Mouse (Mus musculus) 3134 (cell line): Measurements from ENCODE around the gene Il18rap.
"Not testable (repeated sequence)": the region's sequence is repeated elsewhere in the genome, so short reads cannot be mapped to it uniquely, and the experiment has no call there.

Experiments
- DNase-seq: peaks from one replicate; pipeline ENCODE4 v3.0.0-alpha.2; 2011; ENCODE audit warnings: low spot score; ENCODE audit not compliant: insufficient read length; ENCODE audit errors: extremely low read depth

Il18rap gene

DNA sequence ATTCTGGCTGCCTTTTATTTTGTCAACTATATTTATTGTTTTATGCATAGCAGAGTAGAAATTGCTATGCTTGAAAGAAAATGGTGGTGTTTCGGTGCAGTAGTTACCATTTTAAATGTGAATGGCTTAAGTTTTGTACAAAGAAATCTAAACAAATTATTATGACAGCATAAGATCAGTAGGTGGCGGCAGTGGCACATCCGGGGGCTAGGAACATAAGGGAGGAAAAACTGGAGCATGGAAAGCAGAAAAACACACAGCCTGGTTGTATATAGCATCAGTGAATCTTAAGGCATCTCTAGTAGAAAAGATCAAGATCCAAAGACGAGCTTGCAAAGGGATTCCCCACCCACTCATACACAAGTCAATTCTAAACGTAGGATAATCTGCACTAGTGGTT, 22.4 kb downstream of the Il18rap start:
- DNase-seq, result no peak

DNA sequence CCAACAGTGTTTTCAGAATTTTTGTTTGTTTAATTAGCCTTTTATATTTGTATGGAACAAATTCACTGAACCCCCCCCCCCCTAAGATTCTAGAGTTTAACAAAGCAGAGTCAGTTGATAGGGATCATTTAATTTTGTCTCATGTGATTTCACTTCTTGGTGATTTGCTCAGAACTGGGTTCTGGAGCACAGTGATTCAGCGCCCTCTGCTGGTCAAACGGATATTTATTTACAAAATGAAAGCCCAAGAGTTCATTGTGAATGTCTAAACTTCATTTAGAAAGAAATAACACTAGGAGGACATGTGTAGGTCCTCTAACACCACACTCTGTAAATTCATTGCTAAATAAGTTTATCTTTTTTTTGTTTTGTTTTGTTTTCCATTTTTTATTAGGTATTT, 29.5 kb downstream of the Il18rap start:
- DNase-seq, result peak; percentile 15

DNA sequence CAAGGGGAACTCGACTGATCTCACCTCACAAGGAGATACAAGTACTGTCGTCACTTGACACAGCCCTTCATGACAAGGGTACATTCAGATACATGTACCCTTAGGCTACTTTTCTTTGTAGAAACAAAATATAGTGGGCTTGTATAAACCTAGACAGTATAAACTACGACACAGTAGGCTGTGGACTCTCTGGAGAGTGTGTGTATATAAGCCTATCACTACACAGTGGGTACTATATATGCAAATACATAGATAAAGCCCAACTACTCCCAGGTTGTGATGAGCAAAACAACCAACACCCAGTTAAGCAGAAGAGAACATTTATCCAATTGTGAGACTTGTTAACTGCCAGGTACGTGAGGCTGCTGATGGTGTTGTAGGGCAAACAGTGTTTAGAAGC, 31.5 kb downstream of the Il18rap start:
- no peak for DNase-seq

DNA sequence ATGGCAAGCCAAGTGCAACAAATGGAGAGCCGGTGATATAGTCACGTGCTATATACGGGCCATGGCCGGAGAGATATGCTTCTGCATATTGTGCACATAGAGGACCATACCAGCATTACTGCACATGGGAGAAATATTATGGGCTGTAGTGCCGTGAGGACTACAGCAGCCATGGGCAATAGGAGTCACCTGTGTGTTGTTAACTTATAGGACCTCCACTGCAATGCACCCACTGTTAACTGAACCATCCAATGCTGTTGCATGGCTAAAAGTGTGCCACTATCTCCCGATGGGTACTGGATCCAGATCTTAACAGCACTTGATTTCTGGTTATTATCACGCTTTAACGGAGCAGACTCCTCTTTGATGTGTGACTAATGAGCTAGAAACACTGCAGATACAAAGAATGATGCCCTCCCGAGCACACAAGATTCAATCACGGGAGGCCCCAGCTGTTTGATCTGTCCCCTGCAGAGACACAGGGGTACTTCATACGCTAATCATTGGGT, 32.0 kb downstream of the Il18rap start:
- no peak for DNase-seq

DNA sequence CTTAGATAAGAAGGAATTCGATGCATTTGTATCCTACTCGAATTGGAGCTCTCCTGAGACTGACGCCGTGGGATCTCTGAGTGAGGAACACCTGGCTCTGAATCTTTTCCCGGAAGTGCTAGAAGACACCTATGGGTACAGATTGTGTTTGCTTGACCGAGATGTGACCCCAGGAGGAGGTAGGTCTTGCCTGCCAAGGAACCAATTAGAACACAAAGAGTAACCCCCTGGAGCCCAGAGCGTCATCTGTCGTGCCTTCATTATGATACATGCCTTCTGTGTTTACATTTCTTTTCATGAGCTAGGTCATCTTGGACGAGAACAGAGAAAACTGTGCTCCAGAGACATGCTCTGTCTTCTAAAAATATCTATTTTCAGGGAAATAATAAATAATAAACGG, 32.6 kb downstream of the Il18rap start:
- no peak for DNase-seq

DNA sequence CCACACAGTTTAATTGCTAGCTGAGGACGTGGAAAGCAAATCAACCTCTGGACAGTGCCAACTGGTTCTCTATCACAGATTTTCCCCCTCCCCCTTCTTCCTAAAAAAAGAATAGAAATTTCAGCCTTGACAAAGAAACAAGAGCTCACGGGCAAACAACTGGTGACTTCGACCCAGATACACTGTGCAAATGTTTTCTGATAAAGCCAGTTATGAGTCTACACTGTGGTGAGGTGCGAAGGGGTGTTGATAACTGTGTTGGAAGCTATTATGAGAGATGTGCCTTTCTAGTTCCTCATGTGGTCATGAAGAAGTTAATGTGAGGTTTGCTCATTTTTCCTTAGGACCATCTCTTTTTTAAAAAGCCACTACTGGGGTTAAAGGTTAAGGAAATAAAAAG, 54.2 kb downstream of the Il18rap start:
- DNase-seq, result no peak

DNA sequence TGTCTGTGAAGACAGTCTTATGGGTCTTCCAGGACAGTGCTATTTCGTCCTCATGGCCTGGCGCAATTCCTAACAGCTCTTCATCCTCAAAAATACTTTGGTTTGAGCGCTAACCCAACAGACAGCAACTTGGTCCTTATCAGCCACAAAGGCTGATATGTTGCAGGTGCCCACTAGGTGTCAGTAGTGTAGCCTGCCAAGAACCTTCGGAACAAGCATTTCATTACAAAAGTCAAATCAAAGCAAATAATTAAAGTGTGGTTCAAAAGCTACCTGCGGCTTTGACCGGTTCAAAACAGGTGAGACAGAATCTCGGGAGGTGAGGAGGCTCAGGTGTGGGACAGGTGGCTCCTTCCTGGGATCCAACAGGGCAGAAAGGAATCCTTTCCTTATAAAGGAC, 64.6 kb downstream of the Il18rap start, which contains the start of gene Slc9a4:
TSS of gene Slc9a4 (plus strand) at position 298 of the 400 bp plus-strand sequence.
- peak; percentile 15 for DNase-seq

DNA sequence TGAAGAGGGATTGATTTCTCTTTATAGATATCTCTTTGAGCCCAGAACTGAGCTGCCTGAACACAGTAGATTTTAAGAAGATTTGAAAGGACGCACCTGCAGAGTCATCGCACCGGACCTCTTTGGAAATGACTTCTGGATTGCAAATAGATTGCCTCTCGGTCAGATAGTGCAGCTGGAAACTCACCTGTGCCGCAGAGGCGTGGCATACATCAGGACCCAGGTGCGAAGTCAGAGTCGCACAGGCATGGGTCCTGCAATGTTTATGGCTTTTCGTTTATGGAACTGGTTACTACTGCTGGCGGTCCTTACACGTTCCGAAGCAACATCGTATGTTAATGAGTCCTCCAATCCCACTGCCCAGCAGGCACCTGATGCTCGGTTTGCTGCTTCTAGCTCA, 65.1 kb downstream of the Il18rap start:
- DNase-seq, result no peak

DNA sequence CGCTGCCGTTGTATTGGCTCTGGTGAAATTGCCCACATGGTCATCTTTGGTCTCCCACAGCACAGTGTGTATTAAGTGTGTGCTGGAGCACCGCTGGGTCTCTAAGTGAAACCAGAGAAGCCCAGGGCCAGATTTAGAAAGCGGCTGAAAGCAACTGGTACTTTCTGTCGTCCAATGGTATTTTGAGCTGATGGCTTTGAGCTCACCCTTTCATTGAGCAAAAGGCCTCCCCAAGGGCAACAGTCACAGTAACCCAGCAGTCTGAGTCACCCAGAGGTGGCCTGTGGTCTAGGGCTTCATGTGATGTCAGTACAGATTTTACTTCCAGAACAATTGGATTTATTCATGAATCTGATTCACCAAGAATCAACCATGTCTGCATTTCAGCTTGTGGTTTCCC, 71.6 kb downstream of the Il18rap start:
- peak; percentile 72 for DNase-seq

DNA sequence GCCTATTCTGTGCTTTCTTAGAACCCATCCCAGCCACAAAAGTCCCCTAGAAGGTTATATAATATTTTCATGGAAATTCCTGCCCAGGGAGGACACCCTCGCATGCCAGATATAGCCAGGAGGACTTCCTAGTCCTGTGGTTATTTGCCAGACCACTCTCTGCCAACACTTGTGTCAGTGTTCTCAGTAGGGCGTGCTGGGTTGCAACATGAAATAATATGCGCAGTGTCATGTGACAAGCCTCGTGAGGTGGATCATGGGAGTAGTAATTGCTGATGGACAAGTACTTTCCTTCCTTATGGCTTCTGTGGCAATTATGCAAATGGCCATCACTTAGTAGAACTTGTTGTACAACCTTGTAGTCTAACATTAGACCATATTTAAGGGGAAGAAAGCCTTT, 75.8 kb downstream of the Il18rap start:
- no peak for DNase-seq

DNA sequence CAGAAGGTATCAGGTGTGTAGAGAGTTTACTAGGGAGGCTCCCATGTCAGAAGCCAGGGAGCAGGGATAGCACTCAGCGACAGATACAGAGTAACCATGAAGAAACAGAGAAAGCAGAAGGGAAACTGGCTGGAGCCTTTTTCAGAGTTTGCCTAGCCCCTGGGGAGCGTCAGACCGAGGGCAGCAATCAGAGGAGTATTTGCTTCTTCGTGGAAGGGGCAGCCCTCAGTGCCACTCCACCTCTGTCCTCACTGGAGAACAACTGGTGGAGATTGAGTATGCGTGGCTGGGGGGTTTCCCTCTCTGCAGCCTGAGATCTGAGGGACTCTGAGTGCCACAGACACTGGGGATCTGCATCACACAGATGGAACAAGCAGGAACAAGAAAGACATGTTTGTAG, 82.7 kb downstream of the Il18rap start:
- no peak for DNase-seq

DNA sequence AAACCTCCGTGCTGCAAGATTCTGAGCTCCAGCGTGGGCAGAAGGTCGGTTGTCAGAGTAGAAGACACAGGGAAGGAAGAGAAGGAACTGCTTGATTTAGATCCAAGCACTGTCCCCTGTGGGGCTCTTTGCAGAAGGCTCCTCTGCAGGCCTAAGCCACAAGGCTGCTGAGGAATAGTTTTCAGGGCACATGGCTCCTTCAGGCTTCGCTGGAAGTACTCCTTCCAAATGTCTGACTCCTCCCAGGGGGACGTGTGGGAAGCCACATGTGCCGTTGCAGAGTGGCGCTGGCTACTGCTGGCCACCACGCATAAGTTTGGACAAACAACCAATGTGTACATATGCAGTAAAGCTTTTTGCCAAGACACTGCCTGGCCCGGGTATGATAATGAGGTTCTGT, 84.5 kb downstream of the Il18rap start:
- DNase-seq, result not testable (repeated sequence)

DNA sequence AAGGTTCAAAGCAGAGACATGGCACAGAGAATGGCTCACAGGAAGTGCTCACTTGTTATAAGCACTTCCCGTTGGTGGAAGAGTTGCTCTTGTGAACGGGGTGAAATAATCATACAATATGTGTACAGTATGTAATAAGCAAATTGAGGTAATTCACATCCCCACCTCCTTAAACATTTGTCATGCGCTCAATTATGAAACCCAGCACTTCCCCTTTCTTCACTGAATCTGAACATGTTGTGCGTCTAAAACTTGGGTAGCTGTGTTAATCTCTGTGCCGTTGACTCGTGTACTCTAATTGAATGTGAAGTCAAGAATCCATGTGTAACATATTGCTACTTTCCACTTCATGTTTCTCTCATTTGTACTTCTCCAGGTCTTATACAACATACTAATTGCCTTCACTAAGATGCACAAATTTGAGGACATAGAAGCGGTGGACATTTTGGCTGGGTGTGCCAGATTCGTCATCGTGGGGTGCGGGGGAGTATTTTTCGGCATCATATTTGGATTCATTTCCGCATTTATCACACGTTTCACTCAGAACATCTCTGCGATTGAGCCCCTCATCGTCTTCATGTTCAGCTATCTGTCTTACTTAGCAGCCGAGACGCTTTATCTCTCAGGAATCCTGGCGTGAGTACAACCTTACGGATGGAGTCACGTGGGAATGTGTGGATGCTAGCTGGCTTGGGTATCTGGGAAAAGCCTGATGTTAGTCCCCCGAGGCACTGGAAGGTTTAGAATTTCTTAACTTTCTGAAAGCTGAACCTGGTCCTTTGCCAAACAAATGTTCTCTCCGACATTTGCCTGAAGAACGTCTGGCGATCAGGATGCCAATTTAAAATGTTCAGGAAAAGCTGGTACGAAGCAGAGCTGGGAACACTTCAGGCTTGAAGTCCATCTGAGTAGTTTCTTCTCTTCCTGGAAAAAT, 85.5 kb downstream of the Il18rap start:
- DNase-seq, result no peak
